Mouse (Mus musculus) MEL (cell line): ENCODE measurements around the gene Rnf227. TPM values are rescaled to one million over a fixed set of nuclear protein-coding genes. Genes with fewer than 3 reads are reported as not detected.

ENCODE experiments used
- DNase-seq: peaks from one replicate; pipeline ENCODE4 v3.0.0; 2011; ENCODE audit warnings: low read depth, low spot score
- H3K27ac ChIP-seq: 2 replicates; pipeline ENCODE4 v1.5.1; 2012; ENCODE audit warnings: low read depth, mild to moderate bottlenecking, control low read depth, low read length, moderate library complexity; ENCODE audit not compliant: control insufficient read depth
- H3K27me3 ChIP-seq, 2 experiments: fragments of 150-350 bp in 1 of 2; sonication (generic) in 1 of 2; 2 replicates each; pipeline ENCODE4 v1.6.1; 2012; ENCODE audit warnings: low read length in 2 of 2, mild to moderate bottlenecking in 2 of 2, improper control_type of control experiment in 1 of 2, moderate library complexity in 1 of 2; ENCODE audit not compliant: insufficient read depth in 2 of 2, control insufficient read depth in 1 of 2
- H3K36me3 ChIP-seq, 2 experiments: 2 replicates each; pipeline ENCODE4 v1.6.1; 2012 to 2014; ENCODE audit warnings: low read length in 2 of 2, improper control_type of control experiment in 1 of 2, inconsistent platforms in 1 of 2, mild to moderate bottlenecking in 1 of 2; ENCODE audit not compliant: insufficient read depth in 2 of 2, control insufficient read depth in 1 of 2
- H3K4me1 ChIP-seq, 2 experiments: fragments of 150-350 bp in 1 of 2; sonication (generic) in 1 of 2; 2 replicates each; pipeline ENCODE4 v1.6.1; 2012; ENCODE audit warnings: low read length in 2 of 2, improper control_type of control experiment in 1 of 2, mild to moderate bottlenecking in 1 of 2; ENCODE audit not compliant: insufficient read depth in 2 of 2, control insufficient read depth in 1 of 2
- H3K4me3 ChIP-seq, 2 experiments: fragments of 150-350 bp in 1 of 2; sonication (generic) in 1 of 2; 2 replicates each; pipeline ENCODE4 v1.5.1; 2012; ENCODE audit warnings: low read depth in 2 of 2, low read length in 2 of 2, mild to moderate bottlenecking in 2 of 2, moderate library complexity in 2 of 2, control low read depth in 1 of 2, improper control_type of control experiment in 1 of 2; ENCODE audit not compliant: control insufficient read depth in 1 of 2, insufficient read depth in 1 of 2
- H3K79me2 ChIP-seq: 2 replicates; pipeline ENCODE4 v1.6.1; 2012; ENCODE audit warnings: mild to moderate bottlenecking, low read length, moderate library complexity; ENCODE audit not compliant: control insufficient read depth, poor library complexity, insufficient read depth
- H3K9ac ChIP-seq: 2 replicates; pipeline ENCODE4 v1.6.1; 2012; ENCODE audit warnings: low read depth, mild to moderate bottlenecking, control low read depth, low read length, moderate library complexity; ENCODE audit not compliant: control insufficient read depth, poor library complexity, severe bottlenecking
- H3K9me3 ChIP-seq: fragments of 150-350 bp; sonication (generic); replicated peaks from 2 replicates; pipeline ENCODE4 v1.6.1; 2012; ENCODE audit warnings: mild to moderate bottlenecking, low read length, improper control_type of control experiment, moderate library complexity; ENCODE audit not compliant: insufficient read depth
- CHD1 ChIP-seq: IDR thresholded peaks from 2 replicates; pipeline ENCODE4 v1.6.1; 2012; ENCODE audit warnings: low read depth, mild to moderate bottlenecking, inconsistent platforms, low read length, improper control_type of control experiment
- CHD2 ChIP-seq: IDR thresholded peaks from 2 replicates; pipeline ENCODE4 v1.6.1; 2011; ENCODE audit warnings: low read length, improper control_type of control experiment
- E2F4 ChIP-seq: IDR thresholded peaks from 2 replicates; pipeline ENCODE4 v1.6.1; 2011; ENCODE audit warnings: low read depth, low read length, improper control_type of control experiment, borderline replicate concordance
- EP300 ChIP-seq, 2 experiments: IDR thresholded peaks; 2 replicates each; pipeline ENCODE4 v1.6.1; 2011; ENCODE audit warnings: improper control_type of control experiment in 2 of 2, low read length in 2 of 2, low read depth in 1 of 2, mild to moderate bottlenecking in 1 of 2
- ETS1 ChIP-seq: IDR thresholded peaks from 2 replicates; pipeline ENCODE4 v1.6.1; 2012; ENCODE audit warnings: low read depth, mild to moderate bottlenecking, inconsistent platforms, low read length, improper control_type of control experiment, moderate library complexity
- GABPA ChIP-seq: IDR thresholded peaks from 2 replicates; pipeline ENCODE4 v1.6.1; 2012; ENCODE audit warnings: low read depth, mild to moderate bottlenecking, inconsistent platforms, low read length, improper control_type of control experiment, moderate library complexity
- GATA1 ChIP-seq: IDR thresholded peaks from 2 replicates; pipeline ENCODE4 v1.6.1; 2011; ENCODE audit warnings: low read depth, low read length, improper control_type of control experiment
- JUND ChIP-seq: IDR thresholded peaks from 2 replicates; pipeline ENCODE4 v1.6.1; 2011; ENCODE audit warnings: low read depth, mild to moderate bottlenecking, improper control_type of control experiment, low read length
- KAT2A ChIP-seq: conservative IDR thresholded peaks from 2 replicates; pipeline ENCODE4 v1.6.1; 2012; ENCODE audit warnings: low read depth, low read length, improper control_type of control experiment, inconsistent platforms
- MAFK ChIP-seq: IDR thresholded peaks from 2 replicates; pipeline ENCODE4 v1.6.1; 2011; ENCODE audit warnings: low read depth, mild to moderate bottlenecking, low read length, improper control_type of control experiment, borderline replicate concordance
- MAX ChIP-seq: IDR thresholded peaks from 2 replicates; pipeline ENCODE4 v1.6.1; 2011; ENCODE audit warnings: low read length, improper control_type of control experiment
- MAZ ChIP-seq: IDR thresholded peaks from 2 replicates; pipeline ENCODE4 v1.6.1; 2012; ENCODE audit warnings: low read depth, mild to moderate bottlenecking, inconsistent platforms, low read length, improper control_type of control experiment
- MEF2A ChIP-seq: IDR thresholded peaks from 2 replicates; pipeline ENCODE4 v1.6.1; 2014; ENCODE audit warnings: low read depth, mild to moderate bottlenecking, inconsistent platforms, low read length, improper control_type of control experiment; ENCODE audit not compliant: poor library complexity, insufficient replicate concordance, severe bottlenecking; ENCODE audit errors: extremely low read depth
- MXI1 ChIP-seq: IDR thresholded peaks from 2 replicates; pipeline ENCODE4 v1.6.1; 2011; ENCODE audit warnings: mild to moderate bottlenecking, low read depth, low read length, improper control_type of control experiment
- MYB ChIP-seq: IDR thresholded peaks from 2 replicates; pipeline ENCODE4 v1.6.1; 2011; ENCODE audit warnings: mild to moderate bottlenecking, low read depth, low read length, improper control_type of control experiment
- MYC ChIP-seq: IDR thresholded peaks from 2 replicates; pipeline ENCODE4 v1.6.1; 2011; ENCODE audit warnings: low read depth, mild to moderate bottlenecking, low read length, improper control_type of control experiment, moderate library complexity
- NELFE ChIP-seq: IDR thresholded peaks from 2 replicates; pipeline ENCODE4 v1.6.1; 2011; ENCODE audit warnings: low read depth, low read length, improper control_type of control experiment
- NRF1 ChIP-seq: IDR thresholded peaks from 2 replicates; pipeline ENCODE4 v1.6.1; 2014; ENCODE audit warnings: low read depth, mild to moderate bottlenecking, inconsistent platforms, low read length, improper control_type of control experiment, moderate library complexity; ENCODE audit not compliant: poor library complexity, insufficient read depth, severe bottlenecking
- POLR2A ChIP-seq, 2 experiments: IDR thresholded peaks; 2 replicates each; pipeline ENCODE4 v1.6.1; 2011 to 2012; ENCODE audit warnings: low read length in 2 of 2, mild to moderate bottlenecking in 2 of 2, control low read depth in 1 of 2, improper control_type of control experiment in 1 of 2, low read depth in 1 of 2, moderate library complexity in 1 of 2; ENCODE audit not compliant: control insufficient read depth in 1 of 2, insufficient read depth in 1 of 2, poor library complexity in 1 of 2
- RAD21 ChIP-seq: IDR thresholded peaks from 2 replicates; pipeline ENCODE4 v1.6.1; 2011; ENCODE audit warnings: mild to moderate bottlenecking, low read depth, low read length, improper control_type of control experiment
- RCOR1 ChIP-seq: IDR thresholded peaks from 2 replicates; pipeline ENCODE4 v1.6.1; 2012; ENCODE audit warnings: low read depth, mild to moderate bottlenecking, inconsistent platforms, low read length, improper control_type of control experiment
- SIN3A ChIP-seq: IDR thresholded peaks from 2 replicates; pipeline ENCODE4 v1.6.1; 2012; ENCODE audit warnings: low read length, improper control_type of control experiment, inconsistent platforms
- SMC3 ChIP-seq: IDR thresholded peaks from 2 replicates; pipeline ENCODE4 v1.6.1; 2011; ENCODE audit warnings: low read depth, low read length, improper control_type of control experiment
- TAL1 ChIP-seq: IDR thresholded peaks from 2 replicates; pipeline ENCODE4 v1.6.1; 2012; ENCODE audit warnings: mild to moderate bottlenecking, inconsistent platforms, low read length, moderate library complexity, mixed read lengths
- TBP ChIP-seq: IDR thresholded peaks from 2 replicates; pipeline ENCODE4 v1.8.0; 2011; ENCODE audit warnings: low read depth, low read length, improper control_type of control experiment
- UBTF ChIP-seq: IDR thresholded peaks from 2 replicates; pipeline ENCODE4 v1.6.1; 2012; ENCODE audit warnings: low read depth, mild to moderate bottlenecking, inconsistent platforms, low read length, improper control_type of control experiment, moderate library complexity, borderline replicate concordance; ENCODE audit not compliant: insufficient read depth
- USF2 ChIP-seq, 2 experiments: IDR thresholded peaks; 2 replicates each; pipeline ENCODE4 v1.6.1; 2011 to 2012; ENCODE audit warnings: improper control_type of control experiment in 2 of 2, low read length in 2 of 2, borderline replicate concordance in 1 of 2, inconsistent platforms in 1 of 2, low read depth in 1 of 2, mild to moderate bottlenecking in 1 of 2; ENCODE audit not compliant: insufficient read depth in 1 of 2
- ZC3H11A ChIP-seq: IDR thresholded peaks from 2 replicates; pipeline ENCODE4 v1.6.1; 2012; ENCODE audit warnings: low read depth, mild to moderate bottlenecking, inconsistent platforms, low read length, improper control_type of control experiment
- ZKSCAN1 ChIP-seq: IDR thresholded peaks from 2 replicates; pipeline ENCODE4 v1.6.1; 2012; ENCODE audit warnings: low read depth, mild to moderate bottlenecking, inconsistent platforms, low read length, improper control_type of control experiment, moderate library complexity
- polyA plus RNA-seq, 2 experiments: library from polyadenylated mRNA; stranded (reverse) in 1 of 2; unstranded in 1 of 2; fragments of >175 nt in 1 of 2; fragments of >200 nt in 1 of 2; gene quantifications; 2 replicates each; pipeline versions ENCODE4 v1.2.1 to v1.2.4; 2012; ENCODE audit warnings: low replicate concordance in 2 of 2, low read depth in 1 of 2; ENCODE audit not compliant: insufficient read length in 2 of 2, insufficient read depth in 1 of 2, missing spikeins in 1 of 2
- total RNA-seq: library from RNA; depleted of rRNA; stranded (reverse); fragments of 300-350 nt; gene quantifications from 2 replicates; pipeline ENCODE4 v1.2.3, GENCODE M21; 2012

The Rnf227 gene
- total and polyA plus RNA-seq, 3 experiments = 11.5 to 12.4 TPM; not detected in 1

GRCm38 (mm10) chr11:69324749-69325148 is 15.5 kb upstream of the Rnf227 start:
- H3K27ac ChIP-seq = peak overlapping the region; percentile 47
- H3K9ac ChIP-seq = peak overlapping the region; percentile 74
- H3K36me3 ChIP-seq = peaks cover 0 to 33% of the 10 kb centered on the region in 2 experiments; a peak in 2 of 4 replicates
- TF ChIP-seq CHD1 = 0 out of 2 replicates have a peak, but pooled peaks have one; percentile 34
- TF ChIP-seq RAD21 = no peak
- TF ChIP-seq MAZ = 0 out of 2 replicates have a peak, but pooled peaks have one; percentile 12
- no peak for TF ChIP-seq MYC
- TF ChIP-seq GATA1 = no peak
- TF ChIP-seq SIN3A = no peak
- TF ChIP-seq MAX = peak; percentile 49; the same call in 1 of the 2 replicates
- no peak for TF ChIP-seq ZC3H11A
- no peak for TF ChIP-seq USF2 (IDR thresholded peaks at IDR 0.05; ENCODE audit: borderline replicate concordance in 1 of 2, insufficient read depth in 1 of 2, low read depth in 1 of 2, low read length in 2 of 2)
- 0 out of 2 replicates have a peak, but pooled peaks have one; percentile 20 for TF ChIP-seq NELFE
- TF ChIP-seq RCOR1 = 0 out of 2 replicates have a peak, but pooled peaks have one; percentile 16
- peak; percentile 20 to 60; a peak in 3 of 4 replicates for TF ChIP-seq EP300 (IDR thresholded peaks at IDR 0.05; ENCODE audit: low read depth in 1 of 2, low read length in 2 of 2)
- H3K27me3 ChIP-seq = no peaks in the 10 kb centered on the region
- H3K4me1 ChIP-seq = peaks cover 16 to 42% of the 10 kb centered on the region in 2 experiments
- peak; percentile 58 for DNase-seq
- peaks cover 16% of the 10 kb centered on the region for H3K79me2 ChIP-seq
- H3K9me3 ChIP-seq = no peaks in the 10 kb centered on the region
- peak overlapping the region; percentile 80 to 82 for H3K4me3 ChIP-seq

- peak within 1 kb of the TSS; percentile 89 for H3K27ac ChIP-seq
- H3K79me2 ChIP-seq = peaks cover 16% of the 10 kb centered on the region
- peaks cover 0 to 33% of the 10 kb centered on the region in 2 experiments; a peak in 2 of 4 replicates for H3K36me3 ChIP-seq
- DNase-seq = peak; percentile 99
- no peaks in the 10 kb centered on the region for H3K9me3 ChIP-seq
- peak within 1 kb of the TSS; percentile 74 for H3K9ac ChIP-seq
- peaks cover 16 to 42% of the 10 kb centered on the region in 2 experiments for H3K4me1 ChIP-seq
- H3K27me3 ChIP-seq = no peaks in the 10 kb centered on the region
- H3K4me3 ChIP-seq = peak within 1 kb of the TSS; percentile 67 to 82
- TF ChIP-seq EP300 (IDR thresholded peaks at IDR 0.05; ENCODE audit: low read depth in 1 of 2, low read length in 2 of 2) (peak; percentile 7 to 29; a peak in 2 of 4 replicates), JUND (peak; percentile 59; the same call in 1 of the 2 replicates), GABPA (no peak), POLR2A (IDR thresholded peaks at IDR 0.05; ENCODE audit: control insufficient read depth in 1 of 2, insufficient read depth in 1 of 2, low read depth in 1 of 2, low read length in 2 of 2, poor library complexity in 1 of 2) (peak; percentile 53 to 79), UBTF (no peak), KAT2A (no peak), USF2 (IDR thresholded peaks at IDR 0.05; ENCODE audit: borderline replicate concordance in 1 of 2, insufficient read depth in 1 of 2, low read depth in 1 of 2, low read length in 2 of 2) (no peak), TBP (peak; percentile 78; the same call in 1 of the 2 replicates), E2F4 (no peak), MXI1 (peak; percentile 32; the same call in 1 of the 2 replicates), MYB (no peak), MAZ (peak; percentile 68; the same call in 1 of the 2 replicates), TAL1 (no peak), MAFK (no peak), CHD2 (0 out of 2 replicates have a peak, but pooled peaks have one; percentile 24), NRF1 (no peak), RCOR1 (no peak), ZKSCAN1 (no peak), ETS1 (0 out of 2 replicates have a peak, but pooled peaks have one; percentile 38), MEF2A (no peak), SMC3 (no peak)
Observed at GRCm38 (mm10) chr11:69325628-69326407, 14.4 kb upstream of the Rnf227 start, which contains the start of gene Kcnab3. Gene Kcnab3 (plus strand): TSS chr11:69326258.
